Mouse (Mus musculus): ENCODE measurements at regions not wholly inside any gene's neighbourhood (a gene's known extent, or its start where the extent isn't known, plus 50 kb on each side); places are given as distances from the start of the nearest gene placed in this dataset.
"Not testable (repeated sequence)": the region's sequence is repeated elsewhere in the genome, so short reads cannot be mapped to it uniquely, and the experiment has no call there.

DNA sequence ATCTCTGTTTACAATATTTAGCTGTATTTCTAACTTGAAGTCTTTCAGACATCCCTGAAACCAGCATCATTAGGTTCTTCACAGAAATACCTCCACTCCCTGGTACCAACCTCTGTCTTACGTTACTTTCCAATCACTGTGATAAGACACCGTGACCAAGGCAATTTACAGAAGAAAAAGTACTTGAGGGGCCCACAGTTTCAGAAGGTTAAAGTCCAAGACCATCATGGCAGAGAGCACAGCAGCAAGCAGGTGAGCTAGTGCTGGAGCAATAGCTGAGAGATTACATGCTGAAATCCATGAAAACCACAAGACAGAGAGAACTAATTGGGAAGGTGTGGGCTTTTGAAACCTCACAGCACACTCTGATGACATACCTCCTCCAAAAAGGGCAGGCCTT, 84.9 kb upstream of the Tgm3 start:
- Histone ChIP-seq H3K4me1 (ENCODE audit: control insufficient read depth, insufficient read depth, low read length) (no peaks in the 10 kb centered on the region), H3K4me2 (ENCODE audit: low read depth, low read length) (no peak overlapping the region)
- DNase-seq (ENCODE audit: low spot score): no peak

DNA sequence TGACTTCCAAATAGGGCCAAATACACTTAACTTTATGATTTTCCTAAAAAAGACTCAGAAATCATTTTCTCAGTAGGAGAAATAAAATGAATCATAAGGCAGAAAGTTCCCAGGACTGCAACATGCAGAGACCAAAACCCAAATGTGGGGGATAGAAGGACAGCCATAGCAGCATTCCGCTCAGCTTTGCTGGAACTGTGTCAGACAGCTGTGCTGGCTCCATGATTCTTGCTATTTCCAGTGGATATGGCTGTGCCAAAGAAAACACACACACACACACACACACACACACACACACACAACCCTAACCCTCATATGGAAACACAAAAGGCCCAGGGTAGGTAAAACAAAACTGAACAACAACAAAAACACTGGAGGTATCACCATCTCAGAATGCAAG, 78.6 kb upstream of the Tgm3 start:
- Histone ChIP-seq H3K4me2 (ENCODE audit: low read depth, low read length) (no peak overlapping the region), H3K27ac (replicated peaks; ENCODE audit: low read depth, low read length) (no peak overlapping the region), H3K9me3 (ENCODE audit: control insufficient read depth, low read length) (no peaks in the 10 kb centered on the region), H3K4me1 (ENCODE audit: control insufficient read depth, insufficient read depth, low read length) (no peaks in the 10 kb centered on the region), H3K36me3 (ENCODE audit: control insufficient read depth, insufficient read depth, low read length) (no peaks in the 10 kb centered on the region), H3K9ac (ENCODE audit: low read depth, low read length) (no peak overlapping the region), H3K4me3 (ENCODE audit: low read depth, low read length) (no peak overlapping the region), H3K27me3 (replicated peaks; ENCODE audit: control insufficient read depth, insufficient read depth, low read length) (no peaks in the 10 kb centered on the region)
- WGBS: 76% methylated on average over 1 of the region's 1 CpGs
- ATAC-seq (ENCODE audit: low read depth) (no peak), DNase-seq (ENCODE audit: low spot score) (no peak)

More for the DNA sequence above, 84.9 kb upstream of the Tgm3 start:
- no peaks in the 10 kb centered on the region for H3K27me3 ChIP-seq (replicated peaks; ENCODE audit: control insufficient read depth, insufficient read depth, low read length)
- H3K9ac ChIP-seq (ENCODE audit: low read depth, low read length): no peak overlapping the region
- ATAC-seq (ENCODE audit: low read depth): no peak
- H3K9me3 ChIP-seq (ENCODE audit: control insufficient read depth, low read length): no peaks in the 10 kb centered on the region
- no peaks in the 10 kb centered on the region for H3K36me3 ChIP-seq (ENCODE audit: control insufficient read depth, insufficient read depth, low read length)
- no peak overlapping the region for H3K27ac ChIP-seq (replicated peaks; ENCODE audit: low read depth, low read length)
- H3K4me3 ChIP-seq (ENCODE audit: low read depth, low read length): no peak overlapping the region
- WGBS: 81% methylated on average over 2 of the region's 2 CpGs

DNA sequence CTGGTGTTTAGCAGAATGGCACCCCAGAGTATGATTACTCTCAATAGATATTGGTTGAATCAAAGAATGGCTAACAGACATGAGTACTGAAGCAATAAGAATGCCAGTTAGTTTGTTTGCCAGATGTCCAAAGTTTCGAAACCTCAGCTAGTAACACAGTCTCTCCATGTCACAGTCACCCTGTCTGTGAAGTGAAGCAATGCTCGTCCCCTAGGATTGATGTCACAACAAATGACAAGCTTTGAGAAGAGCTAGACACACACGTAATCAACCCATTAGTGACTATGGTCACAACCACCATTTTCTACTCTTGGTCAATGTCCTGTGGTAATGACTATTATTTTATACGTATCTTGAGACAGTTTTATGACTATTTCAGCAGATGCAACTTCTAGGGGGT, 69.3 kb upstream of the Tgm3 start:
- DNase-seq (ENCODE audit: low spot score): no peak
- H3K27me3 ChIP-seq (replicated peaks; ENCODE audit: control insufficient read depth, insufficient read depth, low read length): no peaks in the 10 kb centered on the region
- no peaks in the 10 kb centered on the region for H3K36me3 ChIP-seq (ENCODE audit: control insufficient read depth, insufficient read depth, low read length)
- H3K9ac ChIP-seq (ENCODE audit: low read depth, low read length): no peak overlapping the region
- H3K4me2 ChIP-seq (ENCODE audit: low read depth, low read length): no peak overlapping the region
- no peak for ATAC-seq (ENCODE audit: low read depth)
- H3K4me3 ChIP-seq (ENCODE audit: low read depth, low read length): no peak overlapping the region
- H3K9me3 ChIP-seq (ENCODE audit: control insufficient read depth, low read length): no peaks in the 10 kb centered on the region
- 90% methylated on average over 4 of the region's 4 CpGs for WGBS
- no peaks in the 10 kb centered on the region for H3K4me1 ChIP-seq (ENCODE audit: control insufficient read depth, insufficient read depth, low read length)
- no peak overlapping the region for H3K27ac ChIP-seq (replicated peaks; ENCODE audit: low read depth, low read length)

- Histone ChIP-seq H3K4me2 (ENCODE audit: low read depth, low read length) (peak overlapping the region; percentile 46), H3K27me3 (replicated peaks; ENCODE audit: control insufficient read depth, insufficient read depth, low read length) (no peaks in the 10 kb centered on the region), H3K9me3 (ENCODE audit: control insufficient read depth, low read length) (no peaks in the 10 kb centered on the region), H3K36me3 (ENCODE audit: control insufficient read depth, insufficient read depth, low read length) (no peaks in the 10 kb centered on the region), H3K9ac (ENCODE audit: low read depth, low read length) (peak overlapping the region; percentile 49), H3K27ac (replicated peaks; ENCODE audit: low read depth, low read length) (no peak overlapping the region), H3K4me3 (ENCODE audit: low read depth, low read length) (peak overlapping the region; percentile 19), H3K4me1 (ENCODE audit: control insufficient read depth, insufficient read depth, low read length) (no peaks in the 10 kb centered on the region)
- no peak for ATAC-seq (ENCODE audit: low read depth)
- WGBS: 36% methylated on average over 15 of the region's 20 CpGs
- DNase-seq (ENCODE audit: low spot score): peak; percentile 9
These were observed 64.1 kb upstream of the Tgm3 start for GRCm38 (mm10) chr2:129947847-129948553.

- H3K9ac ChIP-seq (ENCODE audit: low read depth, low read length); DNase-seq (ENCODE audit: low spot score); H3K4me1 ChIP-seq (ENCODE audit: control insufficient read depth, insufficient read depth, low read length); ATAC-seq (ENCODE audit: low read depth); H3K4me2 ChIP-seq (ENCODE audit: low read depth, low read length); H3K9me3 ChIP-seq (ENCODE audit: control insufficient read depth, low read length); H3K27ac ChIP-seq (replicated peaks; ENCODE audit: low read depth, low read length); H3K27me3 ChIP-seq (replicated peaks; ENCODE audit: control insufficient read depth, insufficient read depth, low read length); H3K36me3 ChIP-seq (ENCODE audit: control insufficient read depth, insufficient read depth, low read length); H3K4me3 ChIP-seq (ENCODE audit: low read depth, low read length): not testable (repeated sequence)
- 86% methylated on average over 6 of the region's 6 CpGs for WGBS
These were observed 62.4 kb upstream of the Tgm3 start for GRCm38 (mm10) chr2:129949786-129950185.

DNA sequence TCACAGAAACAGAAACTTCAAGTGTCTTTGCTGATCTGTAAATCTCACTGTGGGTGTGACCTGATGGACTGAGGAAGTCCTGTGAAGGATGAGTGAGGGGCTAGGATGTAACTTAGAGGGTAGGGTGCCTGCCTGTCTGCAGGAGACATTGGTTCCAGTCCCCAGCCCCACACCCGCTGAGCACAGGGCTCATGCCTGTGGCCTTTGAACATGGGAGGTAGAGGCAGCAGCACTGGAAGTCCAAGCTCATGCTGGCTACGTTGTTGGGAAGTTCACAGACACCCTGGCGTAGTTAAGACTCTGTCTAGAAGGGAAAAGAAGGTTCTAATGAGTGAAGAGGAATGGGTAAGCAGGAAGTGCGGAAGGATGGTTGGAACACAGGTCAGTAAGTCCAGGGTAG, 59.7 kb upstream of the Tgm3 start:
- Histone ChIP-seq H3K27me3 (replicated peaks; ENCODE audit: control insufficient read depth, insufficient read depth, low read length) (no peaks in the 10 kb centered on the region), H3K9me3 (ENCODE audit: control insufficient read depth, low read length) (no peaks in the 10 kb centered on the region), H3K4me1 (ENCODE audit: control insufficient read depth, insufficient read depth, low read length) (no peaks in the 10 kb centered on the region), H3K4me2 (ENCODE audit: low read depth, low read length) (no peak overlapping the region), H3K4me3 (ENCODE audit: low read depth, low read length) (no peak overlapping the region), H3K9ac (ENCODE audit: low read depth, low read length) (no peak overlapping the region), H3K27ac (replicated peaks; ENCODE audit: low read depth, low read length) (no peak overlapping the region), H3K36me3 (ENCODE audit: control insufficient read depth, insufficient read depth, low read length) (no peaks in the 10 kb centered on the region)
- no peak for DNase-seq (ENCODE audit: low spot score)
- no peak for ATAC-seq (ENCODE audit: low read depth)
- WGBS: 83% methylated on average over 4 of the region's 4 CpGs

DNA sequence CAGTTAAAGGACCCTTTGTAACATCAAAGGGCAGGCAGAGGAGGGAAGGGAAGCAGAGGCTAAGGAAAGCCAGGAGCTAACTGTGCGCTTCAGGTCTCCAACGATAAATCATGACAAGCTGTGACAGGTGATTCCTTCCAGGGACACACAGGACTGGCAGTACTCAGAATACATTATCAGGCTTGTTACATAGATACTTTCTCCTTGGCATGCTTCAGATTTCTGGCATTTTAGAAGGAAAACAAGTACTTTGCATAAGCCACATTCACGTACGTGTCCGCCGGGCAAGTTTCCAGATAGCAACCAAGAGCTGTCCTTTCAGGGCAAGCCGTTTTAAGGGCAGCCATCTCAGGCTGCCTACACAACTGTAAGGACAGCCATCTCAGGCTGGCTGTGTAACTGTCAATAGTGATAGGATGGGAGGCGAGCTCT, 56.9 kb upstream of the Tgm3 start:
- ATAC-seq (ENCODE audit: low read depth) (no peak), DNase-seq (ENCODE audit: low spot score) (peak; percentile 2)
- no peaks in the 10 kb centered on the region for H3K36me3 ChIP-seq (ENCODE audit: control insufficient read depth, insufficient read depth, low read length)
- 63% methylated on average over 8 of the region's 8 CpGs for WGBS
- no peak overlapping the region for H3K4me3 ChIP-seq (ENCODE audit: low read depth, low read length)
- H3K4me1 ChIP-seq (ENCODE audit: control insufficient read depth, insufficient read depth, low read length): no peaks in the 10 kb centered on the region
- no peak overlapping the region for H3K9ac ChIP-seq (ENCODE audit: low read depth, low read length)
- no peaks in the 10 kb centered on the region for H3K9me3 ChIP-seq (ENCODE audit: control insufficient read depth, low read length)
- H3K27ac ChIP-seq (replicated peaks; ENCODE audit: low read depth, low read length): no peak overlapping the region
- no peak overlapping the region for H3K4me2 ChIP-seq (ENCODE audit: low read depth, low read length)
- no peaks in the 10 kb centered on the region for H3K27me3 ChIP-seq (replicated peaks; ENCODE audit: control insufficient read depth, insufficient read depth, low read length)

GRCm38 (mm10) chr2:129958120-129958519, 54.0 kb upstream of the Tgm3 start:
- no peak overlapping the region for H3K9ac ChIP-seq (ENCODE audit: low read depth, low read length)
- H3K27ac ChIP-seq (replicated peaks; ENCODE audit: low read depth, low read length): no peak overlapping the region
- H3K4me3 ChIP-seq (ENCODE audit: low read depth, low read length): no peak overlapping the region
- no peaks in the 10 kb centered on the region for H3K36me3 ChIP-seq (ENCODE audit: control insufficient read depth, insufficient read depth, low read length)
- H3K4me1 ChIP-seq (ENCODE audit: control insufficient read depth, insufficient read depth, low read length): no peaks in the 10 kb centered on the region
- WGBS: 87% methylated on average over 3 of the region's 3 CpGs
- DNase-seq (ENCODE audit: low spot score) (no peak), ATAC-seq (ENCODE audit: low read depth) (no peak)
- H3K9me3 ChIP-seq (ENCODE audit: control insufficient read depth, low read length): no peaks in the 10 kb centered on the region
- no peaks in the 10 kb centered on the region for H3K27me3 ChIP-seq (replicated peaks; ENCODE audit: control insufficient read depth, insufficient read depth, low read length)
- no peak overlapping the region for H3K4me2 ChIP-seq (ENCODE audit: low read depth, low read length)

GRCm38 (mm10) chr2:129960364-129960763, 51.8 kb upstream of the Tgm3 start:
- WGBS: 72% methylated on average over 4 of the region's 4 CpGs
- no peak overlapping the region for H3K9ac ChIP-seq (ENCODE audit: low read depth, low read length)
- ATAC-seq (ENCODE audit: low read depth) (peak; percentile 89; the same call in 1 of the 2 replicates), DNase-seq (ENCODE audit: low spot score) (peak; percentile 85)
- H3K4me1 ChIP-seq (ENCODE audit: control insufficient read depth, insufficient read depth, low read length): no peaks in the 10 kb centered on the region
- no peaks in the 10 kb centered on the region for H3K27me3 ChIP-seq (replicated peaks; ENCODE audit: control insufficient read depth, insufficient read depth, low read length)
- H3K36me3 ChIP-seq (ENCODE audit: control insufficient read depth, insufficient read depth, low read length): no peaks in the 10 kb centered on the region
- H3K27ac ChIP-seq (replicated peaks; ENCODE audit: low read depth, low read length): no peak overlapping the region
- no peak overlapping the region for H3K4me3 ChIP-seq (ENCODE audit: low read depth, low read length)
- H3K9me3 ChIP-seq (ENCODE audit: control insufficient read depth, low read length): no peaks in the 10 kb centered on the region
- no peak overlapping the region for H3K4me2 ChIP-seq (ENCODE audit: low read depth, low read length)

Measured in embryonic facial prominence, embryonic 14.5 days (tissue).